Mouse (Mus musculus) adrenal gland, adult 2 months (tissue): ENCODE measurements at regions not wholly inside any gene's neighbourhood (a gene's known extent, or its start where the extent isn't known, plus 50 kb on each side); places are given as distances from the start of the nearest gene placed in this dataset.

Experiments
- DNase-seq: peaks from one replicate; pipeline ENCODE4 v3.0.0; 2021

- DNase-seq, result no peak
These were observed 223.8 kb upstream of the Zfp637 start for GRCm38 (mm10) chr6:117617168-117617567.

GRCm38 (mm10) chr6:117617951-117618350, 223.0 kb upstream of the Zfp637 start:
- DNase-seq, result no peak

DNA sequence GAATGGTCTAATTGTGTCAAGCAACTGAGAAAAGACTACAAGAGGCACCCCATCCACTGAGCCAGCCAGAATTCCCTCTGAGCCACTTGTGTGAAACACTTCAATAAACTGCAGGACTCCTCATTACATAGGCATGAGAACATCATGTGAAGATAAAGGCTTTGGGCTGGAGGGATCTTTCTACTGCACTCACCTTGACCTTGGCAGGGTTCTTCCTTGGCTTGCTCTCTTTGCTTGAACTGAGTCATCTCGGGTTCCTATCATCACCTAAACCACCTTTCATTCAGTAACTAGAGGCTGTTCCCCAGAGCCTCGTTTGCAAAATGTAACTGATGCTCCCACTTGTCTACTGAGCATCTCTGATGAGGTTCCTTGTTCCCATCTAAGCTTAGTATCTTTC, 221.4 kb upstream of the Zfp637 start:
- no peak for DNase-seq

DNA sequence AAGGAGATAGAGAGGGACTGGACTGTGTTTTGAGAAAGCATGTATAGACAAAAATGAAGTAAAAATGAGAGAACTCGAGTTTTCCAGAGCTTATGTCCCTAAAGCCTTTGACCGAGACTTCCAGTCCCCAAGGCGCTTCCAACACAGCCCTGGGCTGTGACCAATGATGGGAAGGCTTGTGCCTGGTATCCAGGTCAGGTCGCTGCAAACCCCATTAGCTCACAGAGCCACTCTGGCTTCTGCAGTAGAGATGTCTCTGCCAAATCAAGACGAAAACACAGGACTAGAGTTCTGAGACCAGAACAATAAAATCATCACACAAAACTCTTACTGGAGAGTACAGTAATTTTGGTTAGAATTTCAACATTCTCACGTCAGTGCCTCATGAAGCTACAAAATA, 218.5 kb upstream of the Zfp637 start:
- DNase-seq, result no peak

DNA sequence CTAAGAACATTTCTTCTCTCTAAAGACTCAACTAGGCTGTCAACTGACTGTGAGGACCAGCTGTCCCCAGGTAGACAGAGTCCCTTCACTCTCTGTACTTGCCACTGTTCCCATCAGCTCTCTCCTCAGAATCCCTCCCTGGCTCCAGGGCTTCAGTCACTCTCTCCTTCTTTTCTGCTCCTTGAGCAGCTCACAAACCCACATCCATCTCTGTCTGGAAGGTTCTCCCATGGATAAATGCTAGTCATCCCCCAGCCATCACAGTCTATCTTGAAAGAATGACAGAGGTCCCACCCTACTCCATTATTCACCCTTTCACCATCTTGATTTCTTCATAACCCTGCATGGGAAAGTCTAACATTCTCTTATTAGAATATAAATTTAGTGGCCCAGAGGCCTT, 218.0 kb upstream of the Zfp637 start:
- no peak for DNase-seq

GRCm38 (mm10) chr6:117625716-117626115, 215.3 kb upstream of the Zfp637 start:
- no peak for DNase-seq

- no peak for DNase-seq
These were observed 213.5 kb upstream of the Zfp637 start for GRCm38 (mm10) chr6:117627461-117627860.

- DNase-seq, result no peak
These were observed 194.4 kb upstream of the Zfp637 start for GRCm38 (mm10) chr6:117646628-117647027.

DNA sequence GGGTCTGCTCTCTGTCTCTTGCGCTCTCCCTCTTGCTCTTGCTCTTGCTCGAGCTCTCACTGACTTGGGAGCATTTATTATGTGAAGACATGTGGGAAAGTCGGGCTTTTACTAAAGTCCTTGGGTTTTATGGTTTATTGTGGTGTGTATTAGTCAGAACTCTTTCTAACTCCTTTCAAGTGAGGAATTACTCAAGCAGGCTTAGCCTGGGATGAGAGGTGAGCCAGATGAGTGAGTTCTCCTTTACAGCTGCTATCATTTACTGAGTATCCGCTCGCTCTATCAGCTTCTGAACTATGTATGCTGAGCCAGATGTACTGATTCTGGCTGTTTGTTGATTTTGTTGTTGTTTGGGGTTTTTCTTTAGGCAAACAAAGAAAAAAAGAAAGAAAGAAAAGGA, 190.4 kb upstream of the Zfp637 start:
- no peak for DNase-seq

GRCm38 (mm10) chr6:117651551-117651950, 189.4 kb upstream of the Zfp637 start:
- no peak for DNase-seq

- no peak for DNase-seq
These were observed 189.0 kb upstream of the Zfp637 start for GRCm38 (mm10) chr6:117652012-117652411.

- peak; percentile 81 for DNase-seq
These were observed 188.1 kb upstream of the Zfp637 start for GRCm38 (mm10) chr6:117652917-117653316.

- DNase-seq, result no peak
These were observed 187.0 kb upstream of the Zfp637 start for GRCm38 (mm10) chr6:117653886-117654425.

DNA sequence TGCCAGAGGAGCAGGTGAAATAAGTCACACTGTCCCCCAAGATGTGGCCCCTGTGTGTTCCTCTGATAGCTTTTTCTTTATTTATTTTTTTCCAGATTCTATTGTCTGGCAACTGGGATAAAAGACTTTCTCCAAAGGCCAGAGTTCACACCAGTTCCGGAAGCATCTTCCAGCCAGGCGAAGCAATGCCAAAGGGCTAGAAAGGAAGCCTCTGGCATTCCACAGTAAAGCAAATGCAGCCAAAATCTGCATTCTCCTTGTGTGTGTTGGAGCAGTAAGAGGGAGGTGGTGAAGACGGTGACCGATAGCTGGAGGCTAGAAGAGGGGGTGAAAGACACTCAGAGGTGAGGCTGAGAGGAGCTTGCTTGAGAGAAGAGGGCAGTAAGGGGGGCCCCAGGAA, 185.0 kb upstream of the Zfp637 start:
- DNase-seq, result no peak

DNA sequence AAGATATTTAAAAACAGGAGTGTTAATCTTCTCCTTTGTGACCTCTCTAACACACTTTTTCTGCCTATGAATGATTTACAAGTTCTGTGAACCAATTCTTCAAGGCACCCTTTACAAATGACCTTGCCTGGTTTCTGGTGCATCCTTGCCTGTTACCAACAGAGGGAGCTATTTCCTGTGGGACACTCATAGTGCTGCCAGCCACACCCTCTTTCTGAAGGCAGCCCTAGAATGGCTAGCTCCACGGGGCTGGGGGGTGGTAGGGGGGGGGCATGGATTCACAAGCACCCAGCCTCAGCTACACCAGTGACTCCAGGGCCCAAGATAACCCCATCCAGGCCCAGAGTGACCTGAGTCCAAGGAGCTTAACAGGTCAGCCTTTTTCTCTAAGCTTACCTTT, 180.4 kb upstream of the Zfp637 start:
- DNase-seq, result peak; percentile 23

- DNase-seq, result no peak
These were observed 178.3 kb upstream of the Zfp637 start for GRCm38 (mm10) chr6:117662635-117663034.

GRCm38 (mm10) chr6:117670337-117670736, 170.6 kb upstream of the Zfp637 start:
- DNase-seq, result no peak

DNA sequence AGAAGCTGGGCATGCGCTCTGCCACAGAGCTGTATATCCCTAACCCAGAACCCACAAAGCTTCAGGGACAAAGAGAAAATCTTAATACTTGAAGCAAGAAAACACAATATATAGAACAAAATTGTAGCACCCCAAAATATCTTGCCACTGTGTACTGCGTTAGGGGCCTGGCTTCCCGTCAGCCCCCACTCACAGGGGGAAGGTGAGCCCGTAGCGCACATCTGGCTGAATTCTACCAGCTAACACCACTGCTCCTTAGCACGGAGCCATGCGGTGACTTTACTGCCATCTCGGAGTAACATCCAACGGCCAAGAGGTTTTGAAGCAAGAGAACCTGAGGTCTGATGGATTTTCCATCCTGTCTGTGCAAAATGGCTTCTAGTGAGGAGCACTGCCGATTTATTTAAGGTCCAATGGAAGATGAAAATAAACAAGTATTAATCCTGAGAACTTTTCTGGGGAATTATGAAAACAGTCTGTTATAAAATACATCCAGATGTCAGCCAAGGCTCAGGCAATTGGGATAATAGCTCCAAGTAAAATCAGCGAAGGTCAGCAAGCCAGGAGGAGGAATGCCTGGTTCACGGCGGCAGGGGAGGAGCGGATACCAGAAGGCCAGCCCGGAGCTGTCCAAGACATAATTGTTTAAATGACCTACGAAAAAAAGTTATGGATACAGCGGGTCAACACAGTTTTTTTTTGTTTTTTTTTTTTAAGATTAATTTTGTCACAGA, 170.0 kb upstream of the Zfp637 start:
- no peak for DNase-seq

- peak; percentile 12 for DNase-seq
These were observed 165.8 kb upstream of the Zfp637 start for GRCm38 (mm10) chr6:117675059-117675800.

DNA sequence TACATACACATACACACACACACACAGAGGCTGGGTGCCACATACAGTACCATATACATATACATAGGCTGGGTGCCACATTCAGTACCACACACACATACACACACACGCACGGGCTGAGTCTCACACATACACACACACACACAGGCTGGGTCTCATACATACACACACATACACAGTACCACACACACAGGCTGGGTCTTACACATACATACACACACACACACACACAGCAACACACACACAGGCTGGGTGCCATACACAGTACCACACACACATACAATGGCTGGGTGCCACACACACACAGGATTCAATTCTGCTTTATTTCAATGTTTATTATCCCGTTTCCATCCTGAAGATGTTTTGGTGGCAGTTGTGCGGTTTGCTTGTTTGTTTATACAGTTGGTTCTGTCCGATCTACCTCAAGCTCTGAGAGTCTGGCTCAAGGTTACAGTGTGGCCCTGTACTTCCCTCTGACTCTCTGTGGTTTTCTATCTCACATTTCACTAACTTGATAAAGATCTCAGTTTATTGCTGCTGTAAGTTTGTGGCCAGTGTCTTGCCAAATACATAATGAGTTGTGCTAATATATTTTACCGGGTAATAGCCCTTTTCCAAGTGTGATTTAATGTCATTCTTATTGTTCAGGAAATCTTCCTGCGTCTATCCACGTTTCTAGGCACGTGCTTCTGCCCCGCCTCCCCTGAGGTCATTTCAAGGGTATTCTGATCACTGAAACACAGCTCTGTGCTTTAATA, 164.7 kb upstream of the Zfp637 start:
- no peak for DNase-seq

- no peak for DNase-seq
These were observed 163.9 kb upstream of the Zfp637 start for GRCm38 (mm10) chr6:117677062-117677461.

- no peak for DNase-seq
These were observed 163.2 kb upstream of the Zfp637 start for GRCm38 (mm10) chr6:117677821-117678220.

- no peak for DNase-seq
These were observed 162.7 kb upstream of the Zfp637 start for GRCm38 (mm10) chr6:117678276-117678675.
